Mouse (Mus musculus): ENCODE results near the gene Mcm6. TPM values are rescaled to one million over a fixed set of nuclear protein-coding genes. Genes with fewer than 3 reads are reported as not detected.

Gene Mcm6
- total and polyA plus RNA-seq, 3 experiments: 260 to 457 (median 297) TPM

DNA sequence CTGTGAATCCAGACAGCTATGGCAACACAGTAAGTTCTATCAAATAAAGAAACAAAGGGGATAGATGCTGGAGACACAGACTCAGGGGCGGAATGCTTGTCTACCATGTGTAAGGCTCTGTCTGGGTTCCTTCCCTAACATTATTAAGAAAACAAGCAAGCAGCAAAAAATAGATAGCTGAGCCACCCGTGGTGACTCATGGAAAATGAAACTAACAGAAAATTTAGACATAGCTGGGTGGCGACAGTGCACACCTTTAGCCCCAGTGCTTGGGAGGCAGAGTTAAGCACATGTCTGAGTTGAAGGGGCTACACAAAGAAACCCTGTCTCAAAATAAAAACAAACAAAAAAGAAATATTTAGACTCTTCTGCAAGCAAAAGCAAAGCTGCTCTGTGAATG, 2.0 kb downstream of the Mcm6 start:
- peak overlapping the region; percentile 72 for H3K9ac ChIP-seq (ENCODE audit: insufficient read depth, low read depth)
- in situ Hi-C loops (cut with MboI; ENCODE audit: low pct_ligation_motif_present, low pct_unique_long_range_greater_than_20kb, low sequenced_read_pairs): no loop called here
- peak overlapping the region; percentile 99 for H3K4me2 ChIP-seq (ENCODE audit: insufficient read depth, low read depth, poor library complexity, severe bottlenecking)
- H3K36me3 ChIP-seq (replicated peaks in 1 of 2; ENCODE audit: control insufficient read depth in 1 of 2, insufficient read depth in 1 of 2, low read length in 1 of 2): peaks cover 25 to 54% of the 10 kb centered on the region in 2 experiments
- peak; percentile 75 for DNase-seq (ENCODE audit: extremely low read depth)
- dilution Hi-C loops (cut with MboI; ENCODE audit: extremely low pct_ligation_motif_present, extremely low pct_unique_long_range_greater_than_20kb, low sequenced_read_pairs): no loop called here
- no peaks in the 10 kb centered on the region for H3K27me3 ChIP-seq (replicated peaks)
- H3K4me1 ChIP-seq (ENCODE audit: control insufficient read depth in 1 of 2, insufficient read depth in 2 of 2): peaks cover 0 to 37% of the 10 kb centered on the region in 2 experiments; a peak in 2 of 4 replicates
- no peaks in the 10 kb centered on the region for H3K9me3 ChIP-seq (replicated peaks; ENCODE audit: low read length)
- TF ChIP-seq CHD2 (IDR thresholded peaks at IDR 0.05; ENCODE audit: low read length) (no peak), ELF1 (IDR thresholded peaks at IDR 0.05; ENCODE audit: low read depth, low read length) (no peak), EP300 (IDR thresholded peaks at IDR 0.05; ENCODE audit: low read length) (peak; percentile 79), ZMIZ1 (IDR thresholded peaks at IDR 0.05; ENCODE audit: low read depth, low read length) (0 out of 2 replicates have a peak, but pooled peaks have one; percentile 21), POLR2AphosphoS2 (IDR thresholded peaks at IDR 0.05; ENCODE audit: low read depth, low read length) (0 out of 2 replicates have a peak, but pooled peaks have one; percentile 8), MYC (IDR thresholded peaks at IDR 0.05; ENCODE audit: low read depth, low read length) (peak; percentile 97), TCF12 (IDR thresholded peaks at IDR 0.05; ENCODE audit: low read depth, low read length) (no peak; the same call in 1 of the 2 replicates), CHD1 (IDR thresholded peaks at IDR 0.05; ENCODE audit: low read depth, low read length) (no peak), ETS1 (conservative IDR thresholded peaks at IDR 0.05; ENCODE audit: low read depth, low read length) (peak; percentile 88), NRF1 (IDR thresholded peaks at IDR 0.05; ENCODE audit: low read depth, low read length) (no peak), MXI1 (IDR thresholded peaks at IDR 0.05; ENCODE audit: low read depth, low read length) (peak; percentile 97), ZC3H11A (IDR thresholded peaks at IDR 0.05; ENCODE audit: low read depth, low read length) (no peak), USF2 (conservative IDR thresholded peaks at IDR 0.05; ENCODE audit: low read depth, low read length) (no peak), UBTF (IDR thresholded peaks at IDR 0.05; ENCODE audit: low read depth, low read length) (no peak), BHLHE40 (IDR thresholded peaks at IDR 0.05; ENCODE audit: low read depth, low read length) (no peak), TBP (conservative IDR thresholded peaks at IDR 0.05; ENCODE audit: low read depth, low read length) (peak; percentile 50; the same call in 1 of the 2 replicates), KAT2A (IDR thresholded peaks at IDR 0.05; ENCODE audit: insufficient replicate concordance, low read length) (no peak), JUND (conservative IDR thresholded peaks at IDR 0.05; ENCODE audit: low read depth, low read length) (peak; percentile 89), JUN (IDR thresholded peaks at IDR 0.05; ENCODE audit: insufficient read depth, low read depth, low read length) (peak; percentile 93), RAD21 (IDR thresholded peaks at IDR 0.05; ENCODE audit: low read depth, low read length) (no peak), IRF4 (IDR thresholded peaks at IDR 0.05; ENCODE audit: low read depth, low read length) (peak; percentile 86), MEF2A (IDR thresholded peaks at IDR 0.05; ENCODE audit: borderline replicate concordance, low read depth, low read length) (peak; percentile 91), POLR2A (IDR thresholded peaks at IDR 0.05; ENCODE audit: low read depth, low read length) (peak; percentile 60), RCOR1 (conservative IDR thresholded peaks at IDR 0.05; ENCODE audit: low read depth, low read length) (no peak), E2F4 (IDR thresholded peaks at IDR 0.05; ENCODE audit: insufficient replicate concordance, low read depth, low read length) (0 out of 2 replicates have a peak, but pooled peaks have one; percentile 23), USF1 (IDR thresholded peaks at IDR 0.05; ENCODE audit: low read depth, low read length) (no peak), MAZ (IDR thresholded peaks at IDR 0.05; ENCODE audit: low read depth, low read length) (no peak), MAX (IDR thresholded peaks at IDR 0.05; ENCODE audit: low read length) (peak; percentile 87), HCFC1 (IDR thresholded peaks at IDR 0.05; ENCODE audit: low read depth, low read length) (no peak), NELFE (IDR thresholded peaks at IDR 0.05; ENCODE audit: low read depth, low read length) (no peak), GABPA (IDR thresholded peaks at IDR 0.05; ENCODE audit: insufficient replicate concordance, low read depth, low read length) (no peak), CTCF (conservative IDR thresholded peaks at IDR 0.05 in 1 of 2, IDR thresholded peaks at IDR 0.05 in 1 of 2; ENCODE audit: low read depth in 2 of 2, low read length in 2 of 2) (0 out of 4 replicates have a peak, but pooled peaks of 1 of the 2 experiments have one; percentile 15), ZNF384 (IDR thresholded peaks at IDR 0.05; ENCODE audit: low read depth, low read length) (peak; percentile 55; the same call in 1 of the 2 replicates), SIN3A (IDR thresholded peaks at IDR 0.05; ENCODE audit: low read length) (peak; percentile 88), MAFK (IDR thresholded peaks at IDR 0.05; ENCODE audit: insufficient replicate concordance, low read length) (no peak), ZKSCAN1 (IDR thresholded peaks at IDR 0.05; ENCODE audit: borderline replicate concordance, low read depth, low read length) (no peak), SMC3 (IDR thresholded peaks at IDR 0.05; ENCODE audit: low read depth, low read length) (no peak), PAX5 (IDR thresholded peaks at IDR 0.05; ENCODE audit: low read length) (no peak)
- H3K27ac ChIP-seq (ENCODE audit: insufficient read depth, low read depth): peak overlapping the region; percentile 83
- H3K4me3 ChIP-seq (replicated peaks in 1 of 3; ENCODE audit: low read depth in 2 of 3, low read length in 2 of 3, poor library complexity in 1 of 3): peak overlapping the region; percentile 77 to 95 (median 85)
- peaks cover 57% of the 10 kb centered on the region for H3K79me2 ChIP-seq (replicated peaks; ENCODE audit: control insufficient read depth, extremely low read depth, insufficient read depth, poor library complexity, severe bottlenecking)
